Mouse (Mus musculus) cerebellum, postnatal 14 days (tissue): ENCODE data around the gene Nmb.
"Not testable (repeated sequence)": the region's sequence is repeated elsewhere in the genome, so short reads cannot be mapped to it uniquely, and the experiment has no call there.

Experiments used
- DNase-seq, 2 experiments: peaks; one replicate each; pipeline ENCODE4 v3.0.0; 2021; ENCODE audit warnings: mixed read lengths in 2 of 2

Gene Nmb

DNA sequence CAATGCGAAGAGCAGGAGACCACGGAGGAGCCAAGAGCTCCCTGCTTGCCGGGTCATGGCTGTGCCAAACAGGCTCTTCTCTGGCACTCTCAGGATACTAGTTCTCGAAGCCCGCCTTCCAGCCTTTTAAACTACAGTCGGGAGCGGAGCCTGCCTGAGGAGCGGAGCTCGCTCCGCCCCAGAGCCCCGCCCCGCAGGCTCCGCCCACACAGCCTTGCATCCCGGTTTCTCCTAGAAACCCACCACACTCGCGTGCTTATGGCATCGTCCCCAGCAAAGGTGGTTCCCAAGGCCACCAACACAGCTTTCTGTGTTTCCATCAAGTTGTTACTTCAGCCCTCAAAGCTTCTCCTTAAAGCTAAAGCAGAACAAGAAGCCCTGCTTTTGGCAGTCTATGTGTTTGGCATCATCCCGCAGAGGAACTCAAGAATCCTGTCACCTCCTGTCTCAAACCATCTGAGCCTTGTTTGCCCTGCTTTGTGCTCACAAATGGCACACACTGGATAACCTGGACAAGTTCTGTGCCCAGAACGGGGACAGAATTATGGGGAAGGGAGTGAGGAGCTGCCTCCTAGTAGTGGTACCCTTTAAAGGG is at the start of gene Nmb:
Nmb (minus strand) TSS at position 156 of the 595 bp plus-strand sequence.
- peak; percentile 73 to 76 for DNase-seq

DNA sequence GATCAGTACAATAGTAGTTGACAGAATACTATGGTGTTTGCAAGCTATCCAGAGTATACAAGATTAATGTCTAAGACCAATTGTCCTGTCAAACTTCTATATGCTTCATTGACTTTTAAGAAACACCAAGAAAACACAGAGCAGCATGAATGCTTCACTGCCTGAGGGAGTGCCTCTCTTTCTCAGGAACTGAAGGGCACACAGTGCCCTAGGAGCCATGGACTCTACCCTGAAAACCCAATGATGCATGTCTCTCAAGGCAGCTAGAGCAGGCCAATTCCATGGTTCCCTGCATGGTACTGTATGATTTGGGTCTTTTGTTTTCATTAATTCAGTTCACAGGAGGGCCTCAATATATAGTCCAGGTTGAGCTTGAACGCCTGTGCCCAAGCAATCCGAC is 49.4 kb upstream of the Nmb start:
- no peak for DNase-seq

DNA sequence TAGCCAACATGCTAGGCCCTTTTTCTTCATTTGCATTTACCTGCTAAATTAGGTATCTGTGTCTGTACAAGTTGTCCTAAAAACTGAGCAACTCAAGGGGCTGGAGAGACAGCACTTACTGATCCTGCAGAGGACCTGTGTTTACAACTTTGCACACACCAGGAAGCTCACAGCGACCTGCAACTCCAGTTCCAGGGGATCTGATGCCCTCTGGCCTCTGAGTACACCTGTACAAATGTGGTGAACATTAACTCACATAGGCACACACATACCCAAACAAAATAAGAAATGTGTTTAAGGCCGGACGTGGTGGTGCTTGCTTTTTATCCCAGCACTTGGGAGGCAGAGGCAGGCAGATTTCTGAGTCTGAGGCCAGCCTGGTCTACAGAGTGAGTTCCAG is 47.3 kb upstream of the Nmb start:
- no peak for DNase-seq

DNA sequence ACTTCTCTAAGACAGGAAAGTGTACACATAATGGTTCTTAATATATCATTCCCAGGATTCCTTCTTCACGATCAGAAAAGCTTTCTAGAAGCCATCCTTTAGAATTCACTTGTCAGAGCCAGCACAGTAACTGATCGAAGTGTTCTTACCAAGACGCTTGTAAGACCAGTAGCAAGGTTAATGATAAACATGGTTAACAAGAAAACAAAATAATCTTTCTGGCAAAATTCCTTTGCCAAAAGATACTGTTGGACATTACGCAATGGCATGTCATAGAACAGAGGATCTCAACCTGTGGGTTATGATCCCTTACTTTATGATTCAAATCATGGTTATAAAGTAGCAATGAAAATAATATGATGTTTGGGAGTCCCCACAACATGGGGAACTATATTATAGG is 46.6 kb upstream of the Nmb start:
- DNase-seq = no peak

DNA sequence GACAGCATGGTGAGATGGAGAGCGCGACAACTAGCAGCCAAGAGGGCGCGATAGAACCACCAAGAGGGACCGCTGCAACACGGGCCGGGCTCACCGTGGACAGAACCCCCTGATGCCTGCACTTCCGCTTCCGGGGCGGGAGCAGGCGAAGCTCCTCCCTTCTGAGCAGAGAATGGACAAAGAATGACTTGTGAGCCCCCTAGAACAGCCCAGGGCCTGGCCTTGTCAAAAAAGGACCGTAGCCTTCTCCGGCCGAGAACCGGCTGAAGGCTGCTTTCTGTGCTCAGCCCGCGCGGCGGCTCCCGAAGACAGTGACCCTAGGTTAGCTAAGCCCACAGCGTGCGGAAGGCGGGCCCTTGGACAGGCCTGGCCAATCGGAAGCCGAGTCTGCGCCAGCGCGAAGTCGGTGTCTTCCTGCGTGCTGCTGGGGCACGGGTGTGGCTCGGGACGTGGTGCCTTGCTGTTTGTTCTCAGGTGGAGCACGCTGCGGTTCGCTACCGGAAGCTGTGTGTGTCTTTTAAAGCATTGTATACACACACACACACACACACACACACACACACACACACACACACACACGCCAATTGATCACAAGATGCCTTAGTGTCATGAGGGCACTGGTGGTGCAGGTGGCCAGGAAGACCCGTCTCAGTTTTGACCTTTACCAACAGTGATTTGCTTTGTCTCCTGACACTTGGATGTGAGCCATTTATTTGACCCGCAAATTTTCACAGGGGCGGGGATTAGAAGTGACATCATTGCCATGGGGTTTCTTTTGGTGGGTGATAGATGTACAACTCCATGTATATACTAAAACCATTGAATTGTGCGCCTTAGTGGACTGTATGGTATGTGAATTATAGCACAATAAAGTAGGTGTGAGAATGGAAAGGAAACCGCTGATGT is 42.8 kb upstream of the Nmb start, which contains the start of gene Sec11a:
Sec11a (minus strand) TSS at position 336 of the 906 bp plus-strand sequence.
- peak; percentile 95 to 97 for DNase-seq

DNA sequence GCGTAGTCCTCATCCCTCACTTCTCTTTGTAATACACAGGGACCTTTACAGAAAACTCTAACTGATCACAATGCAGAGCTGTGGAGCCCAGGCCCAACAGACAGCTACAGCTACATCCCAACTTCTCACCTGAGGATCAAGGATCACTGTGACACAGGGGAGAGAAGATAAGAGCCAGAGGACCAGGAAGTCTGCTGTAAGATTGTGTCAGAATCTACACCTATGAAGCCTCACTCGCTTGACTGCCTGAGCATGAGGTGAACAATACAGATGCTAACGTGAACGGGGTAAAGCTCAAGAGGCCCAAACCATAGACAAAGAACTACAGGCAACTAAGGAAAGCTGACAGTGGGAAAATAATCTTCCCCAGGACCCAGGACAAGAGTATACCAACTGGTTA is 34.9 kb upstream of the Nmb start:
- no peak for DNase-seq

DNA sequence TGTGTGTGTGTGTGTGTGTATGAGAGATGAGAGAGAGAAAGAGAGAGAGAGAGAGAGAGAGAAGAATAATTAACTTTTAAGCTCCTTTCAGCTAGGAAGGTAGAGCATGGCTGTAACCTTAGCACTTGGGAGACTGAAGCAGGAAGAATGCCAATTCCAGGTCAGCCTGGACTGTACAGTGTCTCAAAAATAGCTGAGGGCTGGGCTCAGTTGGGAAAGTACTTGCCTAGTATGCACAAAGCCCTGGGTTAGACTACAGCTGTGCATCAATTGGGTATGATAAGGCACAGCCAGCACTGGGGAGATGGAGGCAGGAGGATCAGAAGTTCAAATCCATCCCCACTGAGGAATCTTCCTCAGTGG is 32.4 kb upstream of the Nmb start:
- DNase-seq = not testable (repeated sequence)

DNA sequence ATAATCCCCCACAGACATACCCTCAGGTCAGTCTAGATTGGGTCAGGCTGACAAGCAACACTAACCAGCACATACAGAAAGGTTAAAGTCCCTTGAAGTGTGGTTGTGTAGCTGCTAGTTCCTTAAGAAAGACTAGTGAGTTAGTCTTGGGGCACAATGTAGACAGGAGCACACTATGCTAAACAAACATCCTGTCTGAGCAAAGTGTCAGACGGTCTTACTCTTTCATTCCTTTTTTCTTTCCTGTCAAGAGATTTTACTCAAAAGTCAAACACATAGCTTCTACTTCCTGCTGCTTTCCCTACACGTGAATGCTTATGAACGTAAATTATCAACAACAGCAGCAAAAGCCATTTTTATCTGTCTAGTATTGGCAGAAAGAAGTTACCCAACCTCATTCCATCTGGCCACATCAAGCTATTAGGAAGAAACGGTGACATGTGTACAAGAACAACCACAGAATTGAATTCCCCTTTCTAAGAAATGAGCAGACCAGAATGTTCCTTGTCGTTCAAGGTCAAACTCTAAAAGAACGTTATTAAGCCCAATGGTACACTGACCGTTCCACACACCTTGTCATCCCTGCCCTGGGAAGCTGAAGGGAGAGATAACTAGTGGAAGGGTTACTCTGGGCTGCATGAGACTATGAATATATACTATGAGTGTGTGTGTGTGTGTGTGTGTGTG is 31.9 kb upstream of the Nmb start:
- DNase-seq = not testable (repeated sequence)

DNA sequence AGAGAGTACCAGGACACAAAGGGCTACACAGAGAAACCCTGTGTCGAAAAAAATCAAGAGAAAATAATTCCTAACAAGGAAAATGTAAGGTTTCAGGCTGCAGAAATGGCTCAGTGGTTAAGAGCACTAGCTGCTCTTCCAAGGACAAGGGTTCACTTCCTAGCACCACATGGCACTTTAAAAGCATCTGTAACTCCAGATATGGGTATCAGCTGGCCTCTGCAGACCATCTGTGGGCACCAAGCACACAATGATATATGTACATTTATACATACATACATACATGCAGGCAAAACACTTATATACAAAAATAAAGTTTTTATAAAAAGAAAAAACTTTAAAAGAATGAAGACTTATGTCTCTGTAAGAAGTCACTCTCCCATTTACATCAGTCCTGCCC is 31.0 kb upstream of the Nmb start:
- no peak for DNase-seq

DNA sequence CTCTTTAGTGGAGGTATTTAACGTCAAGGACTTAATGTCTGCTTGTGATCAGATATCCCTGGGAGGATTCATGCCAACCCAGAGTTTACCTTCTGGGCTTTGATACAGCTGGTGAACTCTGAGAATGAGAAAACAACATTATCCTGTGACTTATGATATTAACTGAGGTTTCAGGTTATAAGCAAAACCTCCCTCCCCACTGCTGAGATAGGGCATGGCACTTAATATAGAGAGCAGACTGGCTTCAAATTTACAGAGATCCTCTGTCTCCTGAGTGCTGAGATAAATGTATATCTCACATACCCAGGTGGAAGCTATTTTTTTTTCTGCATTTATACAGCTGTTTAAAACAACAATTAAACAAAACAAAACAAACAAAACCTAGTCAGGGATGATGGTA is 27.9 kb upstream of the Nmb start:
- DNase-seq = no peak

DNA sequence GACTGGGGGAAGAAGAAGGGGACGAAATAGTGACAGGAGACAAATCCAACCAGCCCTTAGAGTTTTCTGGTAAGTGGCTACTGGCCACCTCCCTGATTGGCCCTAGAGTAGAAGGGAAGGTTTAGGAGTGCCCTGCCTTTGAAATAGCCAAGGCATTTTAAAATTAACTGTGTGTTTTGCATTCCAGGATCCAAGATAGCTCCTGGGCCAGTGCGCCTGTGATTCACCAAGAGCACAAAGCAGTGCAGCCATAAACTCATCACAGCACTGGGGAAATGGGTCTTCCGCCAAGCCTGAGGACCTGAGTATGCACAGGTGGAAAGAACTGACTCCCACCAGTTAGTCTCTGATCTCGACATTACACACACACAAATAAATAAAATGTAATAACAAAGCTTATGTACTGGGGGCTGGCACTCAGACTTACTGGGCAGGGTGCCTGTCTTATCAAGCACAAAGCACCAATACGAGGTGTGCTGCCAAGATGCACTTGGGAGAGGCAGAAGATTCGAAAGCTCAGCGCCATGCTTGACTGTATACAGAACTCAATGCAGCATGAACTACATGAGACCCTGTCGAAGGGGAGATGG is 26.8 kb upstream of the Nmb start:
- DNase-seq = peak in 1 of 2 experiments; percentile 15

DNA sequence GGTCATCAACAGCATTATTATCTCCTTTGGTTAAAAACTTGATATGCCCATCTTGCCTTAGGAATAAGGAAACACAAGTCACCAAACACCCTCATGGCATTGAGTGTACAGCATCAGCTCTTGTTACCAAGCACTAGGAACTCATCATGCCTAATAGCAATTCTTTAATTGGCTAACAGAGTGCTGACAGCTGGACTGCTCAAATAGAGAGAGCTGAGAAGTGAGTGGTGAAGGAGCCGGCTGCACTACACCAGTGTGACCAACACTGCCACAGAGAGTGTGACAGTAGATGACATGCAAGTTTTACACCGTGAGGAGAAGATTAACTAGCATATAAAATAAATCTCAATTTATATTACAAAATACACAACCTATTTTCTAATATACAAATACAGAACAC is 18.3 kb upstream of the Nmb start:
- DNase-seq = no peak

DNA sequence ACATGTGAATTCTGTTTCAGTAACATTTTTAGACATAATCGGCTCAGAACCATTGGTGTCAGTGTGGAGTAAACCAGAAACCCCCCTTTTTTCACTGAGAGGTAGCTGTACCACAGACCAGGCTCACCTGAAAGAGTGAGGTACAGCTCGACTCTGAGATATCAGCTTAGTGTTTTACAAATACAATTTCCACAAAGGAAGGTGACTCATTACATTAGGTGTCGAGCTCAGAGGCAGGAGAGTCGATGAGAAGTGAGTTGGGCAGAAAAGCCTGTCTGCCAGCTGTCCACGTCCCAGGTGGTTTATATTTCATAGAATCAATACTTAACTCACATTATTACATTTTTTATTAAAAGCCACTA is 14.8 kb upstream of the Nmb start:
- DNase-seq = no peak

DNA sequence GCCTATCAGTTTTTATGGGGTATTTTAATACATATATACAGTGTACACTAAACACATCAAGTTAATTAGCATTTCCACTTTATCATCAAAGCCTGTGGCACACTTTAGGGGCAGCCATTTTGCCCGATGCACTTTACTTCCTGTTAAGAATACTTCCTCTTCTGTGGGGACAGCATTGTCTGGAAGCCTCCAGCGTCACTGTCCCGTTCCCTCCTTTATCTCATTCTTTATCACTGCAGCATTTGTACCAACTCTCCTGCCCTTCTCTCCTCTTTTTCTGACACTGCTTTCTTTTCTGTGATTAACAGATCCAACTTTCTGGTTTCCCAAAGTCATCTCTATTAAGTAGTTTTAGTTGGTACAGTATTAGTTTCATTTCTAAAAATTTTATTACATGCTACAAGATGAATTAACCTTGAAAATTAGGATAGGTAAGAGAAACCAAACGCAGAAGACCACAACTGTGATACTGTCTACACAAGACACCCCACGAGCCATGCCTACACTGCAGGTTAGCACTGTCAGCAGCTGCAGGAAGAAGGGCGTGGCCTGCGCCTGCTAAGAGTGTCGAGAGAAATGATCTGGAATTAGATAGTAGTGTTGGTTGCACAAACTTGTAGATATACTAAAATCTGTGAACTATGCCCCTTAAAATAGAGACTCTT is 14.2 kb upstream of the Nmb start:
- DNase-seq = no peak

DNA sequence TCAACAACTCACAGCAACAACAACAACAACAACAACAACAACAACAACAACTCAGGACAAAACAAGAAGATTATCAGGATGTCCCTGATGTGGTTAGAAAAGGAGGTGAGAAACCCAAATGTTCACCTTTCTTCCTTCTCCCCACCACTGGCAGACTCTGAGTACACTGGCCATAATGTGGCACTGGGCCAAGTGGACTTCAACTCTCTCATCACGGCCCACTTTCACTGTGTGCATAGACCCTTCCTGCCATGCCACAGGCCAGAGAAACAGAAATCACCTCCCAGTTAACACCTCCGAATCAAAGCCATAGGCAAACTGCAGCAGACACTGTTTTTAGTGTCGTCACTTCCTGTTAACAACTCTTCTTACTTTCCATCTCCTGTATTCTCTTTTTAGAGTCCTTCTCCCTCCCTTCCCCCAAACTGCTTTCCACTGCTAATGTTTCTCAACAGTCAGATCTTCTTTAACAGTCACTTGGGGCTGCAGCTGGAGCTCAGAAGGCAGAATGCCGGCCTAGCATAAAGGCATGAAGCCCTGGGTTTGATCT is 13.1 kb upstream of the Nmb start:
- DNase-seq = no peak

DNA sequence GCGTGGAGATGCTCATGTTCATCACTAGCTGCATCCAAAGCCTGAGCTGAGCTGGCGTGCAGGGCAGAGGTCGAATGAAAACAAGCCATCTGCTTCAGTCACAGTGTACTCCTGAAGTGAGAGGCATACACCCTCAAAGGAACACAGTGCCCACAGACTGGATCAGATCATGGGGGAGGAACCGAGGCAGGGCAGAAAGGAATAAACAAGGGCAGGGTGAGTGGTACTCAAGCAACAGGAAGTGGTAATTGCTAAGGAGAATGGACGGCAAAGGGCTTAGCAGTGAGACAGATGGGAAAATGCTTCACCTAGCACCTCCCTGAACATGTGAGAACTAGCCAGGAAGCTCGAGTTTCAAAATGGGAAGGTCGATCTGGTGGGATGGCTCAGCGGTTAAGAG is 7.6 kb upstream of the Nmb start:
- DNase-seq = no peak

DNA sequence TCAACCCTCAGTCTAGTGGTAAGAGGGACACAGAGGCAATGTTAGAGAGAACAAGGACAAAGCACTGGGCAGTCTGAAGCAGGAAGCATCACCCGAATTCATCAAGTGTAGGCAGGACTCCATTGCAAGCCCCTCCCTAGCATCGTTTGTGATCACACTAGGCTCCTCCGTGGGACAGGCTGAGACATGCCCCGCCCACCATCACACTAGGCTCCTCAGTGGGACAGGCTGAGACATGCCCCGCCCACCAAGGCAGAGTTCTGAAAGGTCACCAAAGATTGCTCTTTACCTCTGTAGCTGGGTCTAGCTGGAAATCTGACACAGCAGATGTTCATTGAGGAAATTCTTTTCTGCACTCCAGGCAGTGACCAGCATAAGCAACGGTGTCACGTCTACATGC is 6.2 kb upstream of the Nmb start:
- DNase-seq = no peak

DNA sequence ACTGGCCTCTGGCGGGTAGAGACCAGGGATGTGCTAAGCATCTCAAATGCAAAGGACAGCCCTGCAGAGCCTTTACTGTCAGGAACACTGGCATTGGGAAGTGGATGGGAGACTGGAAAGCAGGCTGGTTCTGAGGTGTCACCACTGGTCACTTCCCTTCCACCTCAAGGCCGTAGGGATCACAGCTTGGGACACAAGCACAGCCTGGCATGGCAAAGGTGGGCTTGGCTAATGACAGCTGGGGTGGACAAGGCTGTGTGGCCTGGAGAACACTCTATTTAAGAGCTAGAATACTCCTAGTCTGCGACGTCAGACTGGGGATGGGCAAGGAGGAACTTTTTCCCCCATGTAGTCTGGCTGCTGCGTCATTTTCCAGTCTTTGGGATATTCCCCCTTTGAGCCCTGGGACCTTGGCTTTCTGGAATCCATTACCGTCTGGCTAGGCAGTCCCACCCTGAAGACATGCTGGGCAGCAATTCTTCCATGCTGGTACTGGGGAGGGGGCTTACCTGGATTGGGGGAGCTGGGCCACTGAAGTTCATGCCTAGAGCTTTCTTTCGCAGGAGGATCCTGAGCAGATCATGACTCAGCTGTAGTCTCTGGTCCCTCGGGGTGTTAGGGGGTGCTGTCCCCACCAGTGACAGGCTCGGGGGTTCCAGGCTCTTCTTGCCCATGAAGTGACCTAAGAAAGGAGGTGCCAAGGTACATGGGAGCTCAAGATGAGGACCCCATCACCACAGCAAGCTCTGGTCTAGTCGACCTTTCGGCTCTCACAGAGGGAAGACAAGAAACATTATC is 1.1 kb downstream of the Nmb start:
- DNase-seq = no peak

DNA sequence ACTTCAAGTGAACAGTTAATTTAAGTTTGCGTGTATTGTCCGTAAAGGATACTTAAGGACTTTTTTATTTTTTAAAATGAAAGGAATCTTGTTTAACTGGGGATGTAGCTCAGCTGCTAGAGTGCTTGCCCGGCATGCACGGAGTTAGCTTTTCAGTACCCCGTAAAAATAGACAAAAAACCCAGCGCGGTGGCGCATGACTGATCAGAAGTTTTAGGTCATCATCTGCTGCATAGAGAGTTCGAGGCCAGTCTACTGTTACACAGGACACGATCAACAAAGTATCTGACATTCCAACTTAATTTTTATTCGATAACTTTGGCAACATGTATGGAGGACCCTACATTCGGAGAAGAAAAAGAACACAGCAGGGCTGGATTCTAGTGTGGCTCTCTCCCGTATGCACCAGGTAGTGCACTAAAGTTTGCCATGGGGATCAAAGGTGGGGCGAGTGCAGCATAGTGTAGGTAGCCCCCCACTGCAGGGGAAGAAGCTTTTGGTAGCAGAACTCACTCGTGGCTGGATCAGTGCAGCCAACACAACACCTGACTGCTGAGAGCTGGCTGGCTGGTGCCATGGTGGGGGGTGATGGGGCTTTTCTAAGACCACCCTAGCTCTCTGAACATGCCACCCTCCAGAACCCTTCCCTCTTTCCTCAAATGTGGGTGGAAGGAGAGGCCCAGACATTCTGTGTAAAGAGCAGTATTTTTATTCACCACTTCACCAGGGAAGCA is 3.2 kb downstream of the Nmb start:
- DNase-seq = no peak

DNA sequence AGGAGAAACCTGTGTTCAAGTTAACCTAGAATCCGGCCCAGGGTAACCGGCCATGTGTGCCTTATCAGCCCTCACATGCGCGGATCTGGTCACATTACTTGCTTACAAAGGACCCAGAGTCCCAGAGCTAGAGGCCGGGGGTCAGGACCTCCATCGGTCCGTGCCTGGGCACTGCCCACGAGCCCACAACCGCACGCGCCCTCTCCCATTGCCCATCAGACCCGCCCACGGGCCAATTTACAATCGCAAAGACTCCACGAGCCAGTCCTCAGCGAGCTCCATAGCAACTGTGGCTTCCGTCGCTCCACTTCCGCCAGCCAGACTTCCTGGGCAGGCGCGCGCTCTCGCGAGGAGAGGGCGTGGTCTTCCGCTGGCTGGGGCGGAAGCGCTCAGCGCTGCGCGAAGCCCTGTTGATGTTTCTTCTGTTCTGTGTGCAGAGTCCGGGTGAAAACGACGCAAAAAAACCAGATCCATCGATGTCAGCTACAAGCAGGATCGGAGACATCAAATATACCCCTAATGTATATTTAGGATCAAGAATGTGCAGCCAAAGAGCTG is 3.9 kb downstream of the Nmb start, which contains the start of gene Wdr73:
Wdr73 (minus strand) TSS at position 326 of the 558 bp plus-strand sequence.
- peak; percentile 88 to 89 for DNase-seq

DNA sequence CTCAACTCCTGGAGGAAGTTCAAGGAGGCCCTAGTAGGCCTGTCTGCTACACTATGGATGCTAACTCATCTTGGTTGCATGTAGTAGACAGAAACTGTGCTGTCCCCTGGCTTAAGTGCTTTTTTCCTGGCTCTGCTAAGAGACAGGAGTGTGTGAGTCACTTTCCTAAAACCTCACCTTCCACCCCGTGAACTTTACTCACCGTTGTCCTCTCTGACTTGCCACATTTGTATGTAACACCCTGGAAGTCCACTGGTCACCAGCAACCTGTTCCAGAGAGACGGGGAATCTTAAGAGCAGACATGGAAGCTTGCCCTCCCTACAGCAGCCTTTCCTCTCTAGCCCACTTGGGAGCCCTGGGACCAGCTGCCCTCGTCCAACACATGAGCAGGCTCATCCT is 7.2 kb downstream of the Nmb start:
- DNase-seq = no peak
